Mouse (Mus musculus) kidney, embryonic 16.5 days (tissue): ENCODE results near the gene Ndufa11. TPM values are rescaled to one million over a fixed set of nuclear protein-coding genes. Genes with fewer than 3 reads are reported as not detected.

Experiments used
- ATAC-seq: fragments of 200-750 bp; cut with Nextera tagmentation; 2 replicates; pipeline ENCODE4 v1.8.0; 2017; ENCODE audit warnings: moderate TSS enrichment; ENCODE audit not compliant: low FRiP score, low TSS enrichment
- H3K27ac ChIP-seq: fragments of 300-500 bp; sonication (generic); 2 replicates; pipeline ENCODE4 v1.5.1; 2014; ENCODE audit warnings: low read length
- H3K27me3 ChIP-seq: fragments of 300-500 bp; sonication (generic); 2 replicates; pipeline ENCODE4 v1.6.1; 2014; ENCODE audit warnings: low read length, control low read depth, mixed read lengths; ENCODE audit not compliant: insufficient read depth
- H3K36me3 ChIP-seq: fragments of 300-500 bp; sonication (generic); 2 replicates; pipeline ENCODE4 v1.6.1; 2014; ENCODE audit warnings: low read length, control low read depth, mixed read lengths; ENCODE audit not compliant: insufficient read depth
- H3K4me1 ChIP-seq: fragments of 300-500 bp; sonication (generic); 2 replicates; pipeline ENCODE4 v1.6.1; 2014; ENCODE audit warnings: low read length, control low read depth, mixed read lengths; ENCODE audit not compliant: insufficient read depth
- H3K4me2 ChIP-seq: fragments of 300-500 bp; sonication (generic); replicated peaks from 2 replicates; pipeline ENCODE4 v1.6.1; 2014; ENCODE audit warnings: low read depth, low read length
- H3K4me3 ChIP-seq: fragments of 300-500 bp; sonication (generic); 2 replicates; pipeline ENCODE4 v1.5.1; 2014; ENCODE audit warnings: mild to moderate bottlenecking, low read length
- H3K9ac ChIP-seq: fragments of 300-500 bp; sonication (generic); replicated peaks from 2 replicates; pipeline ENCODE4 v1.6.1; 2014; ENCODE audit warnings: low read length
- H3K9me3 ChIP-seq: fragments of 300-500 bp; sonication (generic); 2 replicates; pipeline ENCODE4 v1.6.1; 2016; ENCODE audit warnings: low read length, control low read depth
- WGBS: fragments of 180-500 bp; shearing (Covaris S2); extraction: QIAGEN DNeasy Blood & Tissue Kit; methylation state at CpG from one replicate; pipeline ENCODE4 v1.1.7; 2014; 5-methylcytosine and 5-hydroxymethylcytosine counted together
- polyA plus RNA-seq: library from polyadenylated mRNA; unstranded; fragments of >200 nt; fragmentation: Nextera tagmentation; extraction: Ambion mirVana; gene quantifications from 2 replicates; pipeline ENCODE4 v1.2.1, GENCODE M21; 2015

Gene Ndufa11
- polyA plus RNA-seq, 1 experiment from 2014 or later: 501 TPM

- 53% methylated on average over 11 of the region's 11 CpGs for WGBS
- Histone ChIP-seq H3K4me1 (peaks cover 24% of the 10 kb centered on the region), H3K27me3 (no peaks in the 10 kb centered on the region), H3K4me2 (peak overlapping the region; percentile 82), H3K36me3 (peaks cover 23% of the 10 kb centered on the region), H3K9me3 (no peaks in the 10 kb centered on the region), H3K4me3 (no peak overlapping the region), H3K9ac (0 out of 2 replicates have a peak overlapping the region, but pooled peaks have one; percentile 66), H3K27ac (no peak overlapping the region)
- no peak for ATAC-seq
Measured at GRCm38 (mm10) chr17:56715360-56715759, 2.2 kb upstream of the Ndufa11 start.

GRCm38 (mm10) chr17:56715914-56716654, 1.5 kb upstream of the Ndufa11 start:
- no peak for ATAC-seq
- Histone ChIP-seq H3K4me3 (peak overlapping the region; percentile 87), H3K9me3 (no peaks in the 10 kb centered on the region), H3K9ac (peak overlapping the region; percentile 66), H3K36me3 (peaks cover 17% of the 10 kb centered on the region), H3K27ac (peak overlapping the region; percentile 19; the same call in 1 of the 2 replicates), H3K4me1 (peaks cover 24% of the 10 kb centered on the region), H3K27me3 (no peaks in the 10 kb centered on the region), H3K4me2 (peak overlapping the region; percentile 82)
- WGBS: 21% methylated on average over 22 of the region's 22 CpGs

- Histone ChIP-seq H3K36me3 (peaks cover 17% of the 10 kb centered on the region), H3K4me3 (peak overlapping the region; percentile 87), H3K4me1 (peaks cover 24% of the 10 kb centered on the region), H3K4me2 (peak overlapping the region; percentile 82), H3K9me3 (no peaks in the 10 kb centered on the region), H3K9ac (peak overlapping the region; percentile 88), H3K27ac (peak overlapping the region; percentile 79), H3K27me3 (no peaks in the 10 kb centered on the region)
- under 1% methylated on average over 55 of the region's 55 CpGs for WGBS
- ATAC-seq: peak; percentile 94
Measured at GRCm38 (mm10) chr17:56716655-56717362, 758 bp upstream of the Ndufa11 start.

GRCm38 (mm10) chr17:56722441-56722840, 4.9 kb downstream of the Ndufa11 start:
- Histone ChIP-seq H3K4me2 (no peak overlapping the region), H3K4me3 (no peak overlapping the region), H3K9ac (peak overlapping the region; percentile 33), H3K9me3 (peaks cover 4% of the 10 kb centered on the region; the same call in 1 of the 2 replicates), H3K4me1 (peaks cover 40% of the 10 kb centered on the region), H3K27me3 (no peaks in the 10 kb centered on the region), H3K36me3 (peaks cover 20% of the 10 kb centered on the region), H3K27ac (peak overlapping the region; percentile 60)
- 0 out of 2 replicates have a peak, but pooled peaks have one; percentile 11 for ATAC-seq
- WGBS: 16% methylated on average over 5 of the region's 5 CpGs

GRCm38 (mm10) chr17:56723419-56724161, 6.0 kb downstream of the Ndufa11 start:
- Histone ChIP-seq H3K4me2 (no peak overlapping the region), H3K27me3 (no peaks in the 10 kb centered on the region), H3K9me3 (peaks cover 4% of the 10 kb centered on the region; the same call in 1 of the 2 replicates), H3K9ac (no peak overlapping the region), H3K4me3 (no peak overlapping the region), H3K36me3 (peaks cover 20% of the 10 kb centered on the region), H3K27ac (no peak overlapping the region), H3K4me1 (peaks cover 46% of the 10 kb centered on the region)
- WGBS: 85% methylated on average over 11 of the region's 11 CpGs
- ATAC-seq: no peak

GRCm38 (mm10) chr17:56727029-56727649, 9.6 kb downstream of the Ndufa11 start:
- H3K4me2 ChIP-seq: no peak overlapping the region
- H3K36me3 ChIP-seq: peaks cover 9% of the 10 kb centered on the region
- H3K9me3 ChIP-seq: peaks cover 4% of the 10 kb centered on the region; the same call in 1 of the 2 replicates
- no peak overlapping the region for H3K4me3 ChIP-seq
- ATAC-seq: peak; percentile 81
- H3K9ac ChIP-seq: no peak overlapping the region; the same call in 1 of the 2 replicates
- H3K27me3 ChIP-seq: no peaks in the 10 kb centered on the region
- 7% methylated on average over 7 of the region's 7 CpGs for WGBS
- peak overlapping the region; percentile 68 for H3K27ac ChIP-seq
- peaks cover 35% of the 10 kb centered on the region for H3K4me1 ChIP-seq

- Histone ChIP-seq H3K4me3 (no peak overlapping the region), H3K27me3 (no peaks in the 10 kb centered on the region), H3K36me3 (peaks cover 7% of the 10 kb centered on the region; the same call in 1 of the 2 replicates), H3K9me3 (peaks cover 4% of the 10 kb centered on the region; the same call in 1 of the 2 replicates), H3K9ac (no peak overlapping the region; the same call in 1 of the 2 replicates), H3K4me2 (no peak overlapping the region), H3K27ac (peak overlapping the region; percentile 68; the same call in 1 of the 2 replicates), H3K4me1 (peaks cover 30% of the 10 kb centered on the region)
- 6% methylated on average over 12 of the region's 12 CpGs for WGBS
- ATAC-seq: no peak
Measured at GRCm38 (mm10) chr17:56727659-56728058, 10.1 kb downstream of the Ndufa11 start.

- Histone ChIP-seq H3K27me3 (no peaks in the 10 kb centered on the region), H3K9me3 (peaks cover 4% of the 10 kb centered on the region; the same call in 1 of the 2 replicates), H3K4me1 (peaks cover 26% of the 10 kb centered on the region), H3K27ac (no peak overlapping the region), H3K9ac (no peak overlapping the region), H3K4me3 (no peak overlapping the region), H3K4me2 (no peak overlapping the region), H3K36me3 (peaks cover 2% of the 10 kb centered on the region; the same call in 1 of the 2 replicates)
- WGBS: 9% methylated on average over 12 of the region's 12 CpGs
- ATAC-seq: no peak
Measured at GRCm38 (mm10) chr17:56728117-56728516, 10.6 kb downstream of the Ndufa11 start.

GRCm38 (mm10) chr17:56729151-56729550, 11.6 kb downstream of the Ndufa11 start:
- H3K4me3 ChIP-seq: no peak overlapping the region
- H3K4me1 ChIP-seq: peaks cover 23% of the 10 kb centered on the region
- H3K9me3 ChIP-seq: peaks cover 4% of the 10 kb centered on the region; the same call in 1 of the 2 replicates
- ATAC-seq: no peak
- WGBS: 49% methylated on average over 6 of the region's 6 CpGs
- no peak overlapping the region for H3K27ac ChIP-seq
- no peaks in the 10 kb centered on the region for H3K36me3 ChIP-seq
- no peaks in the 10 kb centered on the region for H3K27me3 ChIP-seq
- no peak overlapping the region for H3K9ac ChIP-seq
- H3K4me2 ChIP-seq: no peak overlapping the region
